Mouse (Mus musculus): ENCODE data around the gene Bloc1s1. TPM values are rescaled to one million over a fixed set of nuclear protein-coding genes. Genes with fewer than 3 reads are reported as not detected.

Gene Bloc1s1
- total RNA-seq, 2 experiments from 2014 or later: 152 to 165 TPM

GRCm38 (mm10) chr10:128908778-128909448, 14.9 kb downstream of the Bloc1s1 start:
- DNase-seq: no peak

GRCm38 (mm10) chr10:128904812-128905211, 19.0 kb downstream of the Bloc1s1 start:
- DNase-seq: no peak

- DNase-seq: no peak
Measured at GRCm38 (mm10) chr10:128902409-128902988, 21.3 kb downstream of the Bloc1s1 start.

- DNase-seq: no peak
Measured at GRCm38 (mm10) chr10:128901409-128901808, 22.4 kb downstream of the Bloc1s1 start.

GRCm38 (mm10) chr10:128900698-128901097, 23.1 kb downstream of the Bloc1s1 start, which contains the start of gene Cd63:
Cd63 (plus strand) TSS chr10:128900989.
- no peak for DNase-seq

GRCm38 (mm10) chr10:128899759-128900490, 23.9 kb downstream of the Bloc1s1 start:
- no peak for DNase-seq

GRCm38 (mm10) chr10:128897501-128897900, 26.3 kb downstream of the Bloc1s1 start:
- no peak for DNase-seq

- no peak for DNase-seq
Measured at GRCm38 (mm10) chr10:128896807-128897206, 27.0 kb downstream of the Bloc1s1 start.

GRCm38 (mm10) chr10:128895952-128896693, 27.7 kb downstream of the Bloc1s1 start:
- DNase-seq: no peak

- DNase-seq: no peak
Measured at GRCm38 (mm10) chr10:128895437-128895836, 28.4 kb downstream of the Bloc1s1 start.

- DNase-seq: no peak
Measured at GRCm38 (mm10) chr10:128892246-128892645, 31.6 kb downstream of the Bloc1s1 start.

GRCm38 (mm10) chr10:128891296-128892094, 32.3 kb downstream of the Bloc1s1 start, which contains the start of gene Gdf11:
Gdf11 (minus strand) TSS chr10:128891718.
- DNase-seq: peak; percentile 61

- DNase-seq: no peak
Measured at GRCm38 (mm10) chr10:128890383-128891295, 33.2 kb downstream of the Bloc1s1 start.

GRCm38 (mm10) chr10:128889846-128890245, 34.0 kb downstream of the Bloc1s1 start:
- no peak for DNase-seq

- DNase-seq: no peak
Measured at GRCm38 (mm10) chr10:128888941-128889827, 34.7 kb downstream of the Bloc1s1 start.

GRCm38 (mm10) chr10:128882067-128882466, 41.8 kb downstream of the Bloc1s1 start:
- no peak for DNase-seq

- DNase-seq: no peak
Measured at GRCm38 (mm10) chr10:128878811-128879210, 45.0 kb downstream of the Bloc1s1 start.

GRCm38 (mm10) chr10:128878291-128878690, 45.5 kb downstream of the Bloc1s1 start:
- no peak for DNase-seq

- DNase-seq: no peak
Measured at GRCm38 (mm10) chr10:128870341-128870740, 53.5 kb downstream of the Bloc1s1 start.

All from gastrocnemius, postnatal 25 days (tissue).